Mouse (Mus musculus): ENCODE measurements around the gene Ppt2.

The Ppt2 gene

GRCm38 (mm10) chr17:34627943-34628643, at the start of gene Ppt2:
Gene Ppt2, minus strand, starts transcription at chr17:34628510.
- DNase-seq (ENCODE audit: low spot score), result no peak

- no peak for DNase-seq (ENCODE audit: low spot score)
Measured at GRCm38 (mm10) chr17:34676671-34677070, 48.4 kb upstream of the Ppt2 start.

GRCm38 (mm10) chr17:34676093-34676460, 47.8 kb upstream of the Ppt2 start:
- DNase-seq (ENCODE audit: low spot score), result no peak

GRCm38 (mm10) chr17:34675205-34676092, 47.1 kb upstream of the Ppt2 start:
- no peak for DNase-seq (ENCODE audit: low spot score)

- no peak for DNase-seq (ENCODE audit: low spot score)
Measured at GRCm38 (mm10) chr17:34674524-34675204, 46.4 kb upstream of the Ppt2 start.

GRCm38 (mm10) chr17:34673139-34673538, 44.8 kb upstream of the Ppt2 start:
- DNase-seq (ENCODE audit: low spot score), result no peak

GRCm38 (mm10) chr17:34672246-34672792, 44.0 kb upstream of the Ppt2 start:
- no peak for DNase-seq (ENCODE audit: low spot score)

- no peak for DNase-seq (ENCODE audit: low spot score)
Measured at GRCm38 (mm10) chr17:34671151-34672066, 43.1 kb upstream of the Ppt2 start.

- DNase-seq (ENCODE audit: low spot score), result no peak
Measured at GRCm38 (mm10) chr17:34670235-34670634, 41.9 kb upstream of the Ppt2 start, which contains the start of gene Tnxb. Gene Tnxb, plus strand, starts transcription at chr17:34670535.

GRCm38 (mm10) chr17:34664472-34664871, 36.2 kb upstream of the Ppt2 start:
- no peak for DNase-seq (ENCODE audit: low spot score)

GRCm38 (mm10) chr17:34663558-34663957, 35.2 kb upstream of the Ppt2 start:
- DNase-seq (ENCODE audit: low spot score), result no peak

- no peak for DNase-seq (ENCODE audit: low spot score)
Measured at GRCm38 (mm10) chr17:34662978-34663377, 34.7 kb upstream of the Ppt2 start.

- no peak for DNase-seq (ENCODE audit: low spot score)
Measured at GRCm38 (mm10) chr17:34662468-34662867, 34.2 kb upstream of the Ppt2 start.

GRCm38 (mm10) chr17:34661121-34661591, 32.8 kb upstream of the Ppt2 start:
- DNase-seq (ENCODE audit: low spot score), result no peak

- DNase-seq (ENCODE audit: low spot score), result no peak
Measured at GRCm38 (mm10) chr17:34660259-34660820, 32.0 kb upstream of the Ppt2 start.

- no peak for DNase-seq (ENCODE audit: low spot score)
Measured at GRCm38 (mm10) chr17:34659897-34660214, 31.5 kb upstream of the Ppt2 start.

GRCm38 (mm10) chr17:34659181-34659896, 31.0 kb upstream of the Ppt2 start:
- DNase-seq (ENCODE audit: low spot score), result no peak

- DNase-seq (ENCODE audit: low spot score), result no peak
Measured at GRCm38 (mm10) chr17:34658591-34658990, 30.3 kb upstream of the Ppt2 start.

- DNase-seq (ENCODE audit: low spot score), result no peak
Measured at GRCm38 (mm10) chr17:34658145-34658544, 29.8 kb upstream of the Ppt2 start.

- DNase-seq (ENCODE audit: low spot score), result no peak
Measured at GRCm38 (mm10) chr17:34657271-34657670, 29.0 kb upstream of the Ppt2 start.

Data from layer of hippocampus, adult 11-12 months (tissue).